8 mouse cellular contexts compared by ENCODE assay signal in the genomic region with DNA sequence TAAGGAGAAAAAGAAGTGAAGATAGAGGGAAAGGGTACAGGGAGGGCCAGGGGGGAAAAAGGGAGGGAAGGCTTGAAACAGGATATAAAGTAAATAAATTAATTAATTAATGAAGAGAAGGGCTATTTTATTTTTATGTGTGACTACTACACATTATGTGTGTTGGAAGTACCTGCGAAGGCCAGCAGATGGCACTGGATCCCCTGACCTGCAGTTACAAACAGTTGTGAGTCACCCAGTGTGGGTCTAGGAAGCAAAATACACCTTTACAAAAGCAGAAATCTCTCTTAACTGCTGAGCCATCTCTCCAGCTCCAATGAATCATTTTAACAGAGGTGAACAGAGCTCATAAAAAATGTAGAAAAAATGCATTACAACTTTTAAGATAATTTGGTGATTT. TPM values are rescaled to one million over a fixed set of nuclear protein-coding genes. Genes with fewer than 3 reads are reported as not detected.
A peak's percentile ranks its signal among the peaks of the same experiment; 100 is the strongest.
DNase-seq lines count a peak whose midpoint lies in the region; ATAC-seq and TF ChIP-seq lines count a peak whose summit lies in the region.

No protein-coding gene starts in this region.

- peak; percentile 91 for ATAC-seq in megakaryocyte-erythroid progenitor cell, adult 5-6 weeks (replicated peaks; ENCODE audit: low FRiP score, low TSS enrichment, poor library complexity, severe bottlenecking)
- no peak for ATAC-seq in monocyte, adult 5-6 weeks (replicated peaks; ENCODE audit: insufficient number of reproducible peaks, low FRiP score, low TSS enrichment, poor library complexity, severe bottlenecking)

- intact Hi-C loops in heart, postnatal 36 days (cut with DNase I): loop anchor here (5.0 kb wide), 2 partner anchors 812 to 1017 kb away; no protein-coding TSS in a partner anchor

- TF ChIP-seq CTCF in cortical plate, adult 2 months (IDR thresholded peaks at IDR 0.05; ENCODE audit: extremely low read depth, insufficient read depth, low read length): peak; percentile 67

- no peak overlapping the region for H3K27ac ChIP-seq in cortical plate, adult 2 months (ENCODE audit: insufficient read depth, low read length)

- H3K4me3 ChIP-seq in cortical plate, adult 2 months (ENCODE audit: insufficient read depth, low read length): no peak overlapping the region

- peak; percentile 4 to 16 for DNase-seq in heart, postnatal 36 days
- DNase-seq in heart, adult 9 months (ENCODE audit: low spot score in 2 of 2): no peak
- peak; percentile 43 for DNase-seq in urinary bladder, postnatal 25 days (ENCODE audit: low spot score)
- DNase-seq in urinary bladder, adult 2 months (ENCODE audit: low spot score): no peak
- DNase-seq in kidney, adult 8-10 months: peak; percentile 13 to 64

- peaks cover 2% of the 10 kb centered on the region; the same call in 1 of the 2 replicates for H3K4me1 ChIP-seq in cortical plate, adult 2 months (ENCODE audit: control insufficient read depth, insufficient read depth, low read length)

- TF ChIP-seq POLR2A in cortical plate, adult 2 months (IDR thresholded peaks at IDR 0.05; ENCODE audit: extremely low read depth, insufficient read depth, low read length): no peak

RNA-seq across cellular contexts. Expression of gene Uggt2, which starts 59.0 kb away (rescaled TPM):
- total RNA-seq in heart, postnatal 36 days (2021): 1 to 10 TPM; 6.5 to 6.7 TPM
- 10.7 and 12.9 TPM in 2 replicates for polyA plus RNA-seq in urinary bladder, adult 2 months (2012; rRNA removed)
- polyA plus RNA-seq in cortical plate, adult 2 months (2012; rRNA removed): 48.1 and 60.1 TPM in 2 replicates
- 4.2 and 4.9 TPM in 2 replicates for total RNA-seq in megakaryocyte-erythroid progenitor cell, adult 5-6 weeks (2014; fragmentation: Nextera tagmentation)
- total RNA-seq in megakaryocyte-erythroid progenitor cell, adult 5-6 weeks (2017): 1.3 and 10.3 TPM in 2 replicates
- 4.1 to 9.2 TPM (median 4.9 TPM) in 3 replicates for total RNA-seq in monocyte, adult 5-6 weeks (2017)

Comparison
In these comparisons a context has a peak if more than half of its experiments do, and no peak if none do; other contexts are left out.
1. DNase-seq: peak in heart, postnatal 36 days (2 of 2), urinary bladder, postnatal 25 days (single experiment) and kidney, adult 8-10 months (2 of 2); none in heart, adult 9 months (0 of 2) and urinary bladder, adult 2 months (single experiment).